Mouse (Mus musculus) lung, postnatal 25 days (tissue): ENCODE measurements around the gene Cabp1.

ENCODE experiments used
- DNase-seq: peaks from one replicate; pipeline ENCODE4 v3.0.0; 2022; ENCODE audit warnings: low spot score

Gene Cabp1

DNA sequence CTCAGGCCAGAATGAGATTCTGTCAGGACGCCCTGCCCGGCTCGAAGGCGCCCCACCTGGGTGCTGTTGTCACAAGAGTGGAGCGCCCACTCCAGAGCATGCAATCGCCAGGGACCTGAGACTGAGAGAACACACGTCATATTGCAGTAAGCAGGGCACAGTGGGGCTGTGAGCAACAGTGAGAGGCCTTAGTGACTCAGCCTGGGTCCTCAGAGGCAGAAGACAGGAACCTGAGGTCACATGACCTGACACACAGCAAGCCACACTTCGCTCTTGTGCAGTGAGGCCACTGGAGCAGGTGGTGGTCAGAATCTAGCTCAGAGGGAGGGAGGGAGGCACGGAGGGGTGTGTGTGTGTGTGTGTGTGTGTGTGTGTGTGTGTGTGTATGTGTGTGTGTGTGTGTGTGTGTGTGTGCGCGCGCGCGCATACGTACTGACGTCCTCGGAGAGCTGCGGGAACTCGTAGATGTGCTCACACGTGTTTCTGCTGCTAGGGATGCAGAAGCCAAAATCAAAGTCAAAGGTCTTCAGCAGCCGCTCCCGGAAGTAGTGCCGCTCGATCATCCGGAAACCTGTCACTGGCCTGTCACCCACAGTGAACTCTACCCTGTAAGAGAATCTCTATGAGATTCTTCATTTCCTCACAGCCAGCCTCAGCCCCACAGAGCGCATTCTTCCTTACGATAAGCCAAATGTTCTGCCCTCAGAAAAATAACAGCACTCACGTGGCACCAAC lies 67.4 kb downstream of the Cabp1 start:
- DNase-seq: no peak

DNA sequence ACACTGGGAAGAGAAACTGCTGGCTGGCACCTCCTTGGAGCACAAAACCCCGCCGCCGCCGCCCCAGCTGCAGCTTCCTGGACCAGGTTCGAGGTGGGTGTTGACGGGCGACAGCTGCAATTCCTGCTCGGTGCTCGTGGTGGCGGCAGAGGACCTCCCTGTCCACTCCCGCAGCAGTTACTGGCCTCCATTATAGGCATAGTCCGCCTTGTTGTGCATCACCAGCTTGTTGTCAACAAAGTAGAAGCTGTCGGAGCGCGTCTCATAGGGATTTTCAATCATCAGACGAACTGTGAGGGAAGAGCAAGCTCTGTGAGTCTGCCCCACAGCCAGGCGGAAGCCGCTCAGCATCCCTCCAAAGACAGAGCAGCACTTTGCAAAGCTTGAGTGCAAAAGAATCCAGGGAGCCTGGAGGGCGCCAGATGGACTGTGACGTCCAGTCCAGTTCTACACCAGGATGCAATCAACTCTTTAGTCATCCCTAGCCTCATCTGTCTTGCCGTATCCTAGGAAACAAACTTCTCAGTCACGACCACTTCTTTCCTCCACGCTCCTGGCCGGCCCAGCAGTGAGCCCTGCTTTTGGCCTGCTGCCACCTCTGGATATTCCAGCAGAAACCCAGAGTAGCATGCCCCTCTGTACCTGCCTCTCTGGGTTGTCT lies 68.8 kb downstream of the Cabp1 start:
- DNase-seq: peak; percentile 87

DNA sequence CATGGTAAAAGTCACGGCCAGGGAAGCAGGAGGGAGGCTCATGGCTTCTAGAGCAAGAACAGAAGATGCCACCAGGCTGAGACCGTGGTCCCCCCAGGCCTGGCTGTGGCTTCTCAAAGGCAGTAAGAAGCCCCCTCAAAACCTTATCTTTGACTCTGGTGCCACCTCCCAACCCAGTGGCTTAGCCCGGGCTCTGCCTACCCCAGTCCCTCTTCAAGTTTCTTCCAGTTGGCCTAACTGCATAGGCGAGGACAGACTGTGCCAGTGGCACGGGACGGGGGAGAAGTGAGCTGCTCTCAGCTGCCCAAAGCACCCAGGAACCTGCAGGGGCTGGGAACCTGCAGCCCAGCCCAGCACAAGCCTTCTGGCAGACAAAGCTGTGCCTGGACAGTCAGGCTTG lies 69.5 kb downstream of the Cabp1 start:
- no peak for DNase-seq

DNA sequence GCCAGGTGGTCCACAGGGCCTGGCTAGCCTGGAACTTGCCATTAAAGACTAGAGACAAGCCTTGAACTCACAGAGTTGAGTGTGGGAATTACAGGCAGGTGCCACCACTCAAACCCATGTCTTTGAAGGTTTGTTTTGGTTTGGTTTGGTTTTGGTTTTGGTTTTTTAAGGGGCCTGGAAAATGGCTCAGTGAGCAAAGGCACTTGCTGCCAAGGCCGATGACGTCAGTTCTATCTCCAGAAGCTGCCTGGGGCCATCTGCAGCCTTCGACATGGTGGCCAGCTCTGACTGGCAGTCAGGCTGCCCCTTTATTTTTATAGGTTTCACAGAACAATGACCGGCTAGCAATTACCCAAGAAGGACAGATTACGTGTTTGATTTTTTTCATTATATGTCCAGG lies 73.2 kb downstream of the Cabp1 start:
- DNase-seq: no peak

- peak; percentile 81 for DNase-seq
Observed at GRCm38 (mm10) chr5:115118961-115119570, 75.1 kb downstream of the Cabp1 start, which contains the start of gene Acads. Gene Acads, minus strand, starts transcription at chr5:115119346.
